Mouse (Mus musculus) midbrain, embryonic 15.5 days (tissue): ENCODE measurements at regions not wholly inside any gene's neighbourhood (a gene's known extent, or its start where the extent isn't known, plus 50 kb on each side); places are given as distances from the start of the nearest gene placed in this dataset.

Experiments used
- ATAC-seq: fragments of 200-750 bp; cut with Nextera tagmentation; replicated peaks from 2 replicates; pipeline ENCODE4 v1.8.0; 2017; ENCODE audit warnings: moderate TSS enrichment
- H3K27ac ChIP-seq: fragments of 300-500 bp; sonication (generic); 2 replicates; pipeline ENCODE4 v1.5.1; 2015; ENCODE audit warnings: mild to moderate bottlenecking, inconsistent platforms
- H3K27me3 ChIP-seq: fragments of 300-500 bp; sonication (generic); replicated peaks from 2 replicates; pipeline ENCODE4 v1.6.1; 2015; ENCODE audit warnings: inconsistent platforms
- H3K36me3 ChIP-seq: fragments of 300-500 bp; sonication (generic); replicated peaks from 2 replicates; pipeline ENCODE4 v1.6.1; 2015; ENCODE audit warnings: inconsistent platforms
- H3K4me1 ChIP-seq: fragments of 300-500 bp; sonication (generic); 2 replicates; pipeline ENCODE4 v1.6.1; 2015; ENCODE audit warnings: inconsistent platforms
- H3K4me2 ChIP-seq: fragments of 300-500 bp; sonication (generic); 2 replicates; pipeline ENCODE4 v1.6.1; 2015; ENCODE audit warnings: inconsistent platforms, mild to moderate bottlenecking, moderate library complexity
- H3K4me3 ChIP-seq: fragments of 300-500 bp; sonication (generic); 2 replicates; pipeline ENCODE4 v1.5.1; 2015; ENCODE audit warnings: mild to moderate bottlenecking, inconsistent platforms
- H3K9ac ChIP-seq: fragments of 300-500 bp; sonication (generic); 2 replicates; pipeline ENCODE4 v1.6.1; 2015; ENCODE audit warnings: mild to moderate bottlenecking, inconsistent platforms
- H3K9me3 ChIP-seq: fragments of 300-500 bp; sonication (generic); 2 replicates; pipeline ENCODE4 v1.6.1; 2016; ENCODE audit warnings: inconsistent platforms
- WGBS: fragments of 180-500 bp; shearing (Covaris S2); methylation state at CpG from one replicate; pipeline ENCODE4 v1.1.7; 2015; ENCODE audit warnings: mixed read lengths; 5-methylcytosine and 5-hydroxymethylcytosine counted together

GRCm38 (mm10) chr7:113106731-113107130 lies 100.5 kb upstream of the Arntl start:
- no peak overlapping the region for H3K4me2 ChIP-seq
- H3K4me3 ChIP-seq, result no peak overlapping the region
- H3K36me3 ChIP-seq, result no peaks in the 10 kb centered on the region
- ATAC-seq, result no peak
- no peaks in the 10 kb centered on the region for H3K4me1 ChIP-seq
- no peaks in the 10 kb centered on the region for H3K9me3 ChIP-seq
- 80% methylated on average over 7 of the region's 7 CpGs for WGBS
- H3K27ac ChIP-seq, result no peak overlapping the region
- no peaks in the 10 kb centered on the region for H3K27me3 ChIP-seq
- no peak overlapping the region for H3K9ac ChIP-seq

GRCm38 (mm10) chr7:113107965-113108364 lies 99.3 kb upstream of the Arntl start:
- H3K4me2 ChIP-seq, result no peak overlapping the region
- no peaks in the 10 kb centered on the region for H3K4me1 ChIP-seq
- no peak for ATAC-seq
- WGBS, result 88% methylated on average over 5 of the region's 5 CpGs
- no peaks in the 10 kb centered on the region for H3K9me3 ChIP-seq
- H3K27me3 ChIP-seq, result no peaks in the 10 kb centered on the region
- no peak overlapping the region for H3K4me3 ChIP-seq
- H3K9ac ChIP-seq, result no peak overlapping the region
- H3K36me3 ChIP-seq, result no peaks in the 10 kb centered on the region
- no peak overlapping the region for H3K27ac ChIP-seq

- no peak for ATAC-seq
- Histone ChIP-seq H3K4me2 (no peak overlapping the region), H3K9me3 (no peaks in the 10 kb centered on the region), H3K4me1 (no peaks in the 10 kb centered on the region), H3K36me3 (no peaks in the 10 kb centered on the region), H3K27ac (no peak overlapping the region), H3K27me3 (no peaks in the 10 kb centered on the region), H3K9ac (no peak overlapping the region), H3K4me3 (no peak overlapping the region)
- 80% methylated on average over 7 of the region's 7 CpGs for WGBS
These were observed 98.7 kb upstream of the Arntl start for GRCm38 (mm10) chr7:113108442-113109000.

GRCm38 (mm10) chr7:113109481-113109880 lies 97.8 kb upstream of the Arntl start:
- Histone ChIP-seq H3K36me3 (no peaks in the 10 kb centered on the region), H3K4me1 (no peaks in the 10 kb centered on the region), H3K27me3 (no peaks in the 10 kb centered on the region), H3K4me2 (no peak overlapping the region), H3K4me3 (no peak overlapping the region), H3K27ac (no peak overlapping the region), H3K9ac (no peak overlapping the region), H3K9me3 (no peaks in the 10 kb centered on the region)
- no peak for ATAC-seq

- no peak overlapping the region for H3K4me3 ChIP-seq
- ATAC-seq, result no peak
- WGBS, result 85% methylated on average over 7 of the region's 7 CpGs
- H3K27me3 ChIP-seq, result no peaks in the 10 kb centered on the region
- H3K9me3 ChIP-seq, result no peaks in the 10 kb centered on the region
- no peak overlapping the region for H3K9ac ChIP-seq
- H3K36me3 ChIP-seq, result no peaks in the 10 kb centered on the region
- H3K4me1 ChIP-seq, result no peaks in the 10 kb centered on the region
- H3K27ac ChIP-seq, result no peak overlapping the region
- no peak overlapping the region for H3K4me2 ChIP-seq
These were observed 96.3 kb upstream of the Arntl start for GRCm38 (mm10) chr7:113110867-113111508.

- Histone ChIP-seq H3K27ac (no peak overlapping the region), H3K9me3 (no peaks in the 10 kb centered on the region), H3K9ac (no peak overlapping the region), H3K4me2 (no peak overlapping the region), H3K27me3 (no peaks in the 10 kb centered on the region), H3K36me3 (no peaks in the 10 kb centered on the region), H3K4me1 (no peaks in the 10 kb centered on the region), H3K4me3 (no peak overlapping the region)
- WGBS, result 75% methylated on average over 10 of the region's 10 CpGs
- ATAC-seq, result no peak
These were observed 93.9 kb upstream of the Arntl start for GRCm38 (mm10) chr7:113113266-113113893.

GRCm38 (mm10) chr7:113117599-113117998 lies 89.7 kb upstream of the Arntl start:
- H3K4me1 ChIP-seq, result no peaks in the 10 kb centered on the region
- no peaks in the 10 kb centered on the region for H3K9me3 ChIP-seq
- no peak for ATAC-seq
- no peak overlapping the region for H3K4me3 ChIP-seq
- H3K27ac ChIP-seq, result no peak overlapping the region
- H3K27me3 ChIP-seq, result no peaks in the 10 kb centered on the region
- no peaks in the 10 kb centered on the region for H3K36me3 ChIP-seq
- WGBS, result 84% methylated on average over 4 of the region's 4 CpGs
- H3K9ac ChIP-seq, result no peak overlapping the region
- H3K4me2 ChIP-seq, result no peak overlapping the region

- WGBS, result 52% methylated on average over 6 of the region's 6 CpGs
- H3K9me3 ChIP-seq, result no peaks in the 10 kb centered on the region
- no peaks in the 10 kb centered on the region for H3K36me3 ChIP-seq
- no peak overlapping the region for H3K9ac ChIP-seq
- H3K27me3 ChIP-seq, result no peaks in the 10 kb centered on the region
- H3K4me3 ChIP-seq, result no peak overlapping the region
- ATAC-seq, result no peak
- no peaks in the 10 kb centered on the region for H3K4me1 ChIP-seq
- no peak overlapping the region for H3K27ac ChIP-seq
- no peak overlapping the region for H3K4me2 ChIP-seq
These were observed 85.3 kb upstream of the Arntl start for GRCm38 (mm10) chr7:113121911-113122319.

GRCm38 (mm10) chr7:113126010-113126409 lies 81.3 kb upstream of the Arntl start:
- Histone ChIP-seq H3K4me1 (peaks cover 7% of the 10 kb centered on the region; the same call in 1 of the 2 replicates), H3K36me3 (no peaks in the 10 kb centered on the region), H3K9me3 (no peaks in the 10 kb centered on the region), H3K4me3 (no peak overlapping the region), H3K9ac (no peak overlapping the region), H3K27me3 (no peaks in the 10 kb centered on the region), H3K27ac (no peak overlapping the region), H3K4me2 (no peak overlapping the region)
- 67% methylated on average over 1 of the region's 1 CpGs for WGBS
- no peak for ATAC-seq

GRCm38 (mm10) chr7:113130552-113130951 lies 76.7 kb upstream of the Arntl start:
- no peak overlapping the region for H3K4me3 ChIP-seq
- peaks cover 14% of the 10 kb centered on the region; the same call in 1 of the 2 replicates for H3K4me1 ChIP-seq
- no peaks in the 10 kb centered on the region for H3K27me3 ChIP-seq
- no peak overlapping the region for H3K4me2 ChIP-seq
- H3K27ac ChIP-seq, result no peak overlapping the region
- H3K36me3 ChIP-seq, result no peaks in the 10 kb centered on the region
- H3K9ac ChIP-seq, result no peak overlapping the region
- no peaks in the 10 kb centered on the region for H3K9me3 ChIP-seq
- ATAC-seq, result no peak
- 36% methylated on average over 6 of the region's 6 CpGs for WGBS

- no peak overlapping the region for H3K4me3 ChIP-seq
- 3% methylated on average over 6 of the region's 6 CpGs for WGBS
- H3K4me1 ChIP-seq, result peaks cover 14% of the 10 kb centered on the region; the same call in 1 of the 2 replicates
- H3K9ac ChIP-seq, result no peak overlapping the region
- H3K27ac ChIP-seq, result no peak overlapping the region
- ATAC-seq, result peak; percentile 50; the same call in 1 of the 2 replicates
- no peaks in the 10 kb centered on the region for H3K9me3 ChIP-seq
- H3K4me2 ChIP-seq, result no peak overlapping the region
- no peaks in the 10 kb centered on the region for H3K36me3 ChIP-seq
- H3K27me3 ChIP-seq, result no peaks in the 10 kb centered on the region
These were observed 75.2 kb upstream of the Arntl start for GRCm38 (mm10) chr7:113131945-113132538.

- no peaks in the 10 kb centered on the region for H3K36me3 ChIP-seq
- no peak overlapping the region for H3K27ac ChIP-seq
- 74% methylated on average over 5 of the region's 5 CpGs for WGBS
- H3K9me3 ChIP-seq, result no peaks in the 10 kb centered on the region
- ATAC-seq, result no peak
- no peak overlapping the region for H3K4me3 ChIP-seq
- H3K27me3 ChIP-seq, result no peaks in the 10 kb centered on the region
- H3K4me1 ChIP-seq, result peaks cover 14% of the 10 kb centered on the region; the same call in 1 of the 2 replicates
- H3K4me2 ChIP-seq, result no peak overlapping the region
- no peak overlapping the region for H3K9ac ChIP-seq
These were observed 73.4 kb upstream of the Arntl start for GRCm38 (mm10) chr7:113133891-113134290.
